Mouse (Mus musculus) ES-E14 (cell line): ENCODE measurements around the gene Fam240b.

Experiments
- HCFC1 ChIP-seq: IDR thresholded peaks from 2 replicates; pipeline ENCODE4 v1.6.1; 2012; ENCODE audit warnings: low read length, inconsistent platforms, borderline replicate concordance; ENCODE audit not compliant: insufficient read depth
- MAFK ChIP-seq: IDR thresholded peaks from 2 replicates; pipeline ENCODE4 v1.6.1; 2014; ENCODE audit warnings: mild to moderate bottlenecking, low read depth, low read length, inconsistent platforms; ENCODE audit not compliant: insufficient read depth

DNA sequence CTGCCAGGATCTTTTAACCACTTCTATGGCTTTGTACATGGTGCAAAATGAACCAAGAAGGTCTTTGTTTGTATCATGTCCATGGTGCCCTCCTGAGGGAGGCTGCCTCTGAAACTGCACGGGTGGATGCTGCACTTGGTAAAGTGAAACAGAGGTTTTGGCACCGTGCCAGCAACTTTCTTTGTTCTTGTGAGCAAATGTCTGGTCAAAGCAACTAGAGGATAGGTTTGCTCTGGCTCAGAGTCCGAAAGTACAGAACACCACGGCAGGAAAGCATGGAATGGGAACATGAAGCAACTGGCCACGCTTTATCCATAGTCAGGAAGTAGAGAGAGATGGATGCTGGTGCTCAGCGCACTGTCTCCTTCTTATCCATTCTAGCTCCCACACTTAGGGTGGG lies 29.7 kb downstream of the Fam240b start:
- no peak for TF ChIP-seq MAFK
- TF ChIP-seq HCFC1: no peak
